Mouse (Mus musculus): ENCODE data around the gene Ppp1r3f.

The Ppp1r3f gene

GRCm38 (mm10) chrX:7524961-7525360, 49.1 kb downstream of the Ppp1r3f start:
- no peak for DNase-seq

Measured in right cerebral cortex, adult 18-20 months (tissue).